Mouse (Mus musculus) heart, postnatal 36 days (tissue): ENCODE measurements around the gene Sgtb. TPM values are rescaled to one million over a fixed set of nuclear protein-coding genes. Genes with fewer than 3 reads are reported as not detected.
A peak's percentile ranks its signal among the peaks of the same experiment; 100 is the strongest.

Source experiments
- DNase-seq, 2 experiments: peaks; one replicate each; pipeline ENCODE4 v3.0.0; 2021 to 2022
- intact Hi-C: fragments of 180-260 bp; cut with DNase I; formaldehyde crosslinking; loops from one replicate; pipeline ENCODE4 v1.15.1; 2025
- total RNA-seq, 2 experiments: library from RNA; stranded (reverse); gene quantifications; 2 replicates each; pipeline ENCODE4 v1.2.3; 2021

The Sgtb gene
- 1 to 10 TPM in 1 of 2 experiments, under 1 TPM in 1; 0.97 to 1.5 TPM for total RNA-seq

DNA sequence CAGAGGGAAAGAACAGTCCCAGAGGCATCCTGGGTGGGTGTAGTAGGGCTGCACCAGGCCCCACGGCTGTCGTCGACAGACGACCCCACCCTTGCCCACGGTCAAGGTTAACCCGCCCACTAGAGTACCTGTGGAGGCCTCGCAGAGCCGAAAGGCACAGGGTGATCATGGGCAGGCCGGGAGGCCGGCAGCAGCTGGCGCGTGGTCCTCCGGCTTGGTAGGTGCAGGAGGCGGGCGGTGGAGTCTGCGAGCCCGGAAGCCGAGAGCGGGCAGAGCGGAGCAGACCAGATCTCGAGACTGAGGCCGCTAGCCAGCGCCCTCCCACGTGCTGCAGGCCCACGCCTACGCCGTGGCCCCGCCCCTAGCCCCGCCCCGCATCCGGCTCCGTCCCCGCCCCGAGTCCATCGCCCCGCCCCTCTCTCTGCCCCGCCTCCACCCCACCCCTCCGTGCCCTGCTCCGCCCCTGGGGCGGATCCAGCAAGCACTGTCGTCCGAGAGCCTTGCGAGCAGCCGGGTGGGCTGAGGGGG is at the start of gene Sgtb, which contains the start of gene Nln:
Sgtb (plus strand) TSS at position 454 of the 528 bp plus-strand sequence.
Nln (minus strand) TSS at position 327 of the 528 bp plus-strand sequence.
- intact Hi-C loops, result loop anchor here (5.0 kb wide), 1 partner anchor 187 kb away; the partner anchor contains the start of gene Erbin
- peak; percentile 77 to 84 for DNase-seq

DNA sequence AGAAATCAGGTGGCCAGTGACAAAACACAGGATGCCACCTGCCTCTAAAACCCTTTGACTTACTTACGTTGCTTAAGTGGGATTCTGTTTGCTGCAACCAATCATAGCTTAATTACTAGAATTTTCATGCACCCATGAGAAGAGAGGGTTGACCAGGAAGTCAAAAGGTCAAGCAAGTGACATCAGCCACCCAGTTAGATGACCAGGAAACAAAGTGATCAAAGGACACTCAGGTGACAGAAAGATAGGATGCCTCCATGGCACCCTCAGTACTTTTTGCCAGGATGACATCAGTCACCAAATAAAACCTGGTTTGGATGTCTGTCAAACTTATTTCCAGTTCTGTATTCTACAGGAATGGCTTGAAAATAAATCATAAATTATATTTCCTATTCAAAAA is 49.3 kb upstream of the Sgtb start:
- DNase-seq, result no peak

DNA sequence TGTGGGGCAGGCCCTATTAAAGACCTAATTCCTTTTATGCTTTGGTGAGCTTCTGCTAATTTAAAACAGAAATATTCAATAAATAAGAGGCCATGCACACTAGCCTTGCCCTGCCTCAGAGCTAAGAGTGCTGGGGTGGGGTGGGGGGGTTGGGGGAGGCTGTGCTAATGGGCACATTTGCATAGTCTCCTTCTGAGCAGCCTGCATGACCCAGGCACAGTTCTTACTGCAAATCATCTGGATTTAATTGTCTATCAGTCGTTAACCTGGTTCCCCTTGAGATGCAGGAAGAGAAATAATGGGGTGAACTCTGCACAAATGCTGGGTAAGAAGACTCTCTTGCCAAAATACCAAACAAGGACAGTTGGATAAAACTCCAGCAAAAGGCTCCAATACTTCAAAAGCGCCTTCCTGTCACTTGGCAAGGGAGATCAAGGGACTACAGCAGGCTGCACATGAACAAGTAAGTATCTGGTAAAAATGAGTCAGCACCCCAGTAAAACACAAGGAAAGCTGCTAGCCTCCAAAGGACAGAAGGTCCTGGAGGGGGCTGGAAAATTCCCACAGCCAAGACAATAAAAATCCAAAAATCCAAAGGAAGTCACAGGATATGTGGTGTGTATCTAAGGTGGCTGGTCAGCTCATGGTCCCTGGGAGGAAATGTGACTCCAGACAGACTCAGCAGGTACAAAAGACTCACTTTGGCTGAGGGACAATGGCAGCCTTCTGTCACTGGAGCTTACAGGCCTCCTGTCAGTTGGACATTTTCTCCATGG is 47.4 kb upstream of the Sgtb start:
- no peak for DNase-seq
- intact Hi-C loops, result no loop called here

More for the DNA sequence above, 49.3 kb upstream of the Sgtb start:
- intact Hi-C loops, result no loop called here

DNA sequence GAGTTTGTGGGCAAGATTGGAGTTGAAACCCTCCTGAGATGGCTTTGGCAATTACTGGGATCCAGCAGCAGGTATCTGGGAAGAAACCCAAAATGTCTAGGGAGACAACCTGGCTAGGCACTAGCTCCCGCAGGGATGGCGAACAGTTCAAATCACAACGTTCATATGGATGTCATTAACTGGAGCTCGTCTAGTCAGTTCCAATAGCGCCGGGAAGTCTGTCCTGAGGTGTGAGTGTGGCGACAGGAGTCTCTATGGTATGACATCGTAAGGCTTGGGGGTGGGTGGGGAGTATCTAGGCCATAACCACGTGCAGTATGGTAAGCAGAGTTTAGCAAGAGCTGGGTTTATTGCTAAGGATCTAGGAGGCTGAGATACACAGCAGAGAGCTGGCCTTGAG is 46.5 kb upstream of the Sgtb start:
- DNase-seq, result no peak
- intact Hi-C loops, result no loop called here

DNA sequence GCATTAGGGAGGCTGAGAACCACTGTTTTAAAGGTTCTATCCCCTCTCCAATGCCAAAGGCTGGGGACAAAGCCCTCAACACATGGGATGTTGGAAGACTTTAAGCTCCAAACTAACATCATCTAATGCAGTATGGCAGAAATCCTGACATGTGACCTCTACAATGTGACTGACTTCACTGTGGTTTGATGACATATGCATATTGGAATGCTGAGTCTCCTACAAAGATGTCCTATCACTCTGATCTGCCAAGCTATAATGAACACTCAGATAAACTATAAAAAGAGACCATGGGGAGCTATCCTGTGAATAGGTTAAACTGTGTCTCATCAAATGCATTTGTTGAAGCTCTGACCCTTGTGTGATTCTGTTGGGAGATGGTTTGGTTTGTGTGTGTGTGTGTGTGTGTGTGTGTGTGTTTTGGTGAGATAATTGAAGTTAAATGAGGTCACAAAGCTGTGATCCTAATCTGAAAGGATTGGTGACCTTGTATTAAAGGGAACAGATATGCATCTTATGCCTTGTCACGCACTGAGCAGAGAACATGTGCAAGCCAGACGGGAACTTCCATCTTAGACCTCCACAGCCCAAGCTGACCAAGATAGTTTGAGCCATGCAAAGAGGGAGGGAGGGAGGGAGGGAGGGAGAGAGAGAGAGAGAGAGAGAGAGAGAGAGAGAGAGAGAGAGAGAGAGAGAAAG is 43.7 kb upstream of the Sgtb start:
- intact Hi-C loops, result no loop called here
- DNase-seq, result no peak

DNA sequence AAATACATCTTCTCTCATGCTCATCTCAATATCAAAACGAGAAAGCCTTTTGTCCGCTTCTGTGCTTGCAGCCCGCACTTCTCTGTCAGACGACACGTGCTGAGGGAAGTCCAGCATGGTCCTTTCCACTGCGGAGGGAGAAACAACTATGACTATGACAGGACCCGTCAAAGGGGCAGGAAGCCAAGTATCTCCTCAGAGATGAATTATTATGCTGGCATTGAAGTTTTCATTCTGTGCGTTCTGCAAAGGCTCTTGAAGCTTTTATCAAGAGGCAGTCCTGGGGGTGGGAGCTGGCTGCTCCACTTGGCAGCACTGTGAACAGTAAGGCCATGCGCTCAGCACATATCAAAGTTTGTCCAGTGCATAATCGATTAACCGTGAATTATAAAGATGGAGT is 40.3 kb upstream of the Sgtb start:
- no peak for DNase-seq
- intact Hi-C loops, result no loop called here

DNA sequence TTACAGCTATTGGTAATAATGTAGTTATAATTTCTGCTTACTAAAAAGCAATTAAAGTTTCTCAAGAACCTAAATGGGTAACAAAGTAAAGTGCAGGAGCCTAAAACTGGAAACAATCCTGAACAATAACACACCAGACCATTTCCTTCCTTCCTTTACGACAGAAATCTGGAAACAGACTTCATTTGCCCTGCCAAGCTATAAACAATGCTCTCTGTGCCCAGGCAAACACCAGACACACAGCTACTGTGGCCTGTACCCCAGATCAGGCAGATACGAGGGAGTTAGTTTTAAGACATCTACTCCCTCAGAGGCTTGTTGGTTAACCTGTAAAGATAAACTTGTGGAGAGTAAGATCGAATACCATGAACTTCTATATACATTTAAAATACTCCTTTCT is 38.8 kb upstream of the Sgtb start:
- DNase-seq, result no peak
- intact Hi-C loops, result no loop called here

DNA sequence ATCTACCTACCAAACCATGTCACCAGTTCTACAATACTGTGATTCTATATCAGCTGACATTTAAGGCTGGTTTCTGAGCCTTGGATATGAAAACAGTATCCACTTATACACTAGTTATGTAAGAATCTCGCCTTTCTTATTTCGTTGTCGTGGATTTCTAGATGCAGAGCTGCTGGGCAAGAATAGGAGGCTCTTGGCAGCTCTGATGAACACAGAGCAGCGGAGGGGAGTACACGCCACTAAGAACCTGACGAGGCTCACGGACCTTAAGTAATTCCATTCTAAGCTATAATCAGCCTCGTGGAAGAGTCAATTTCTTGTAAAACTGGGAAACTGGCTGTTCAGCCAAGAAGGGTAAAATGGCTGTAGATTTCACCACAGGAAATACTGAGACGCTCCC is 37.2 kb upstream of the Sgtb start:
- intact Hi-C loops, result no loop called here

DNA sequence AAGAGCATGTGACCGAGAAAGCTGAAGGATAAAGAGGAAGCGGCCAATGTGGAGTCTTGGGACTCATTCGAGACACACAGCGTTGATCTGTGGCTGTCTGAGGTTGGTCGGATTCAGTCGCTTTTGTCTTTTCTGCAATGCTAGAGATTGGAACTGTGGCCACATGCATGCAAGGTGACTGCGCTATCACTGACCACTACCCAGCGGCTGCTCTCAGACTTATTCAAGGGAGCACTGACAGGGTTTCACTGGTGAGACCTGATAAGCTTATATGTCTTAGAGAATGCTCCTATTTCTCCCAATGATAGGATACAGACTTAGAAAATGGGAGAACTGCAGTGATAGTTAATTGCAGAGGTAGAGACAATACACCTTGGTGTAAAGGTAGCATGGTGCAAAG is 35.3 kb upstream of the Sgtb start:
- no peak for DNase-seq
- intact Hi-C loops, result no loop called here

More for the DNA sequence above, 37.2 kb upstream of the Sgtb start:
- no peak for DNase-seq

DNA sequence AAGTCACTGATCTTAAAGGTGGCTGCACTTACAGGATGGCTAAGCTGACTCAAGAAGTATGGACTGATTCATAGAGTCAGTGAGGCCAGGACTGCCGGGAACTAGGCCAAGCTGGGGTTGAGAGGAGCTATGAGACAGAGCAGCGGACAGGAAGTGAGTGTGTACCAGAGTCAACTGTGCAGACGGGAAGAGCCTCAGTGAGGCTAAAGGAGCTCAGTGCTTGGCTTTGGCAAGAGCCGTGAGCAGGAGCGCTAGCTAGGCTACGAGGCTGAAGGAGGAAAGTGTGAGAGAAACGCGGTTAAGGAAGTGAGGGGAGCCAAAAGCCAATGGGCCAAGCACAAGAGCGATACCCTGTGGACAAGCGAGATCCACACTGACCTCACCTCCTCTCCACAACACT is 34.8 kb upstream of the Sgtb start:
- DNase-seq, result peak; percentile 46 to 56
- intact Hi-C loops, result no loop called here

DNA sequence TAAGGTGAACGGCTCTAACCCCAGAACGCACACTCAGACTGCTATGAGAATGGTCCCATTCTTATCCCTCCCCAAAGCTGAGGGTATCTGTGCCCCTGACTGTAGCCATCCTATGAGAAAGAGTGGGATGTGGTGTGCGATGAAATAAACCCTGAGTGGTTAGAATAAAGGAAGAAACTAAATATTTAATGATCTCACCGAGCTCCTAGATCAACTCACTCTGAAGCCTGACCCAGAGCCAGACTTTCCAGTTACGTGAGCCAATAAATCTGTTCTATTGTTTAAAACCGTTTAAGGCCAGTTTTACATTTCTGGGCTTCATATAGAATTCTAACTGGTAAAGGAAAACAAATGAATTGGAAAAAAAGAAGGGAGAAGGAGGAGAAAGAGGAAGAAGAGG is 32.5 kb upstream of the Sgtb start:
- no peak for DNase-seq
- intact Hi-C loops, result no loop called here

DNA sequence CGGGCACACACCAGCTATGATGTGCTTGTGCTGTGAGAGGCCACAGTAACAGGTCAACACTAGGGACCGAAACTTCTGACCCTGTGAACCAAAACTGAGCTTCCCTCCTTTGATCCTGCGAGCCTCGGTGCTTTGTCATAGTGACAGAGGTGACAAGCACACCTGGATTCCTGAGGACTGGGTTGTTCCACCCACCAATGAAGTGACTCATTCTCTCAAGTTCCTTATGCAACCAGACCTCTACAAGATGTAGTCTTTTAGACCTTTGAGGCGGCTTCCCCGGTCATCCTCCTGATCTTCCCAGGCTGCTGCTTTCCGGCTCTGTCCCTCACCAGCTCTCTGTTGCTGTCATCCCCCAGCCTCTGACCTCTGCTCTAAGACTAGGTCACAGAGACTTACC is 27.0 kb upstream of the Sgtb start:
- DNase-seq, result no peak
- intact Hi-C loops, result no loop called here

DNA sequence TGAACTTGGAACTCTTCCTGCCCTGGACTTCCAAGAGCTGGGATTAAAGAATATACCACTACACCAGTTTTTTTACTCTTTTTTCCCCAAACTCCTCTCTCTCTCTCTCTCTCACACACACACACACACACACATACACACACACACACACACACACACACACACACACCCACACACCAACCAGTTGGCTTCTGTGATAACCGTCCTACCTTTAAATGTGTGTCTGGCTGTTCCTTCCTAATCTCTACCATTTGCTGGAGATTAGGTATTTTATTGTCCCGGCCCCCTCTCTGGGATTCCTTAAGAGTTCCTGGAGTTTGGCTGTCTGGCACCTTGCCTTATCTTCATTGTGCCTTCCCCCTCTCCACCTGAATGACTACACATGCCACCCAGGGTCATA is 24.9 kb upstream of the Sgtb start:
- intact Hi-C loops, result no loop called here

DNA sequence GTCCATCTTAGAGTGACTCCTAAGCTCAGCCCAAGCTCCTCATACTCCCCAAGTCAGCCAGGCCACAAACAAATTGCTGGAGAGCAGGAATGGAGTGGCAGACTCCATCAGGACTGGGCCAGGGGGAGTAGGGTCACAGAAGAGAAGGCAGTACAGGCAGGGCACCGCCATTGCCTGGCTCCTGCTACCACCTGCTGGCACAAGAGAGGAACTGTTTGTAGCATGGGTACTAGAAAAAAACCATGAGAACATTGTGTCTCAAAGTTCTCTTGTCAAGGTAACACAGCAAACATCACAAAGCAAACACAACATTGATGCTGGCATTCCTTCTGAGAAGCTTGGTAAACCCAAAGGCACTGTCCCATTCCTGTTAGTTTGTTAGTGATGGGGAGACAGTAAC is 20.2 kb upstream of the Sgtb start:
- intact Hi-C loops, result loop anchor here (5.0 kb wide), 1 partner anchor 382 kb away; no protein-coding TSS in a partner anchor
- peak; percentile 31 to 36 for DNase-seq

More for the DNA sequence above, 24.9 kb upstream of the Sgtb start:
- no peak for DNase-seq

DNA sequence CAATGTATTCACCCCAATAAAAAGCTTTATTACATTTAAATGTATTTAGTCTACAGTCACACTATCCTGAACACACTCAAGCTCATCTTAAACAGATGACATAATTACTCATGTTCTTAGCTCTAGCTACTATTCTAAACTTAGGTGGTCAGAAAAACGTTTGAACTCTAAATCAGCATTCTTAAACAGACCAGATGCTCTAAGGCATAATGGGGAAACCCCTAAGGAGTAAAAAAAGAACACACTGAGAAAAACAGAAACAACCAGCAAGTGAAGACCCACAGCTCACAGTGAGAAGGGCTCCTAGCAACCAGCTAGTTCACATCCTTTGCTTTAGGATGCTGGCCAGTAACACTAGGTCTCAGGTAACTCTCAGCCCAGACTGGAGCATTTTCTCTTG is 17.8 kb upstream of the Sgtb start:
- intact Hi-C loops, result no loop called here
- DNase-seq, result no peak

DNA sequence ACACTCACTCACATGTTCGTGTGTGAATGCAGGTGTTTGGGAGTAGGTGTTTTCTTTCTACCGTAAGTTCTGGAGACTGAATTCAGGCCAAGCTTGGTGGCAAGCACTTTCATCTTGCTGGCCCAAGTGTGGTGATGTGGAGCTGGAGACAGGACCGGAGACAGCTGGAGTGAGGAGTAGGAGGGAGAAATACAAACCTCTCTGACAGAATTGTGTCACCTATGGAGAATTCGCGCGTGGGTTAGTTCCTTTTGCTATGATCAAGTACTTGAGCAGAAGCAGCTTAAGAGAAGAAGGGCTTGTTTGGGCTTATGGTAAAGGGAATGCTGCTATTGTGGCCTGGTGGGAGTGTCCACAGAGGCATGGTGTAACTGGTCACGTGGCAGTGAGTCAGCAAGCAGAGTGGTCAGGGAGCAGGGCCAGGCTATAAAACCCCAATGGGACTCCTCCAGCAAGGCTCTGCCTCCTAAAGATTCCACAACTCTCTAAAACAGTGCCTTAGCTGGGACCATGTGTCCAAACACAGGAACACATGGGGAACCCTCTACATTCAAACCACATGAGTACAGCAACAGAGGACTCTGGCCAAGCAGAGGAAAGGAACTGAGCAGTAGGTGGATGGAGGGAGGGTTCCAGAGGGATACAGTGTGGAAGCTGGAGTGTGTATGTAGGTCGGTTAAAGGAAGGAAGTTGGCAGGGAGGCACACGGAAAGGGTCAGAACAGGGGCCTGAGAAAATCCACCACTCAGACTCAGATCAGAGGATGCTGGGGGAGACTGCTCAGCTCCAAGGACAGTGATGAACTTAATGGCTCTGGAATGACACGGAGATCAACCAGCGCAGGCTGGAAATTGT is 14.8 kb upstream of the Sgtb start:
- DNase-seq, result peak in 1 of 2 experiments; percentile 17
- intact Hi-C loops, result no loop called here

DNA sequence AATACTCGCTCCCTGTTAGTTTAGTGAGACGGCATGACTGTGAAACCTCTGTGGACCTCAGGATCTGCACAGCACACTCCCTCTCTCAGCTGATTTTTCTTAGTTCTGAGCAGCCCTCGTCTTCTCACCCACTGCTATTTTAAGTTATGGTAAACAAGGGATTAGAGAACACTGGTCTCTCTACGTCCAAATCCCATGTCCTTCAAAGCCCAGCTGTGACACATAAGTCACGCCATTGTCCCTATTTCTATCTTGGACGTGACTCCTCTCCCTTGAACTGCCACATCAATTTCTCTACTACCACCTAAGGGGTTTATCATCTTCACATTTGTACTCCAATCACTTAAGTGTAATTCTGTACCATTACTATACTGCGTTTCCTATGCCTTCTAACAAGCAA is 13.6 kb upstream of the Sgtb start:
- intact Hi-C loops, result no loop called here

DNA sequence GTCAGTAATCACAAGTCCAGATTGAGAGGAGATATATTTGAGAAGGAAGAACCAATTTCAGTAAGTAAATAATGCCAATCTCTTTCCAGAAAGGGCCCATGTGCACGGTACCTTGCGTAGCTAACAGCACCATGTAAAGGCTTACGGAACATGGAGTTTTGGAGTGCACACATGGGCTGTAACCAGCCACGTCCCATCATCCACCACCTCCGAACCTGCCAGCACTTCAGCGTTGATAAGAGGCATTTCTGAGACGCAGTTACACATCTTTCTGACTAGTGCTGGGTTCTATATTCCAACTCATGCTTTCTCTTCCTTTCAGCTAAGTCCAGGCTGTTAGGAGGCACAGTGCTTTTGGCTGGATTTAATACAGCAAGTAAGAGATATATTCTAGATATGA is 12.4 kb upstream of the Sgtb start:
- no peak for DNase-seq
- intact Hi-C loops, result no loop called here

More for the DNA sequence above, 13.6 kb upstream of the Sgtb start:
- no peak for DNase-seq

DNA sequence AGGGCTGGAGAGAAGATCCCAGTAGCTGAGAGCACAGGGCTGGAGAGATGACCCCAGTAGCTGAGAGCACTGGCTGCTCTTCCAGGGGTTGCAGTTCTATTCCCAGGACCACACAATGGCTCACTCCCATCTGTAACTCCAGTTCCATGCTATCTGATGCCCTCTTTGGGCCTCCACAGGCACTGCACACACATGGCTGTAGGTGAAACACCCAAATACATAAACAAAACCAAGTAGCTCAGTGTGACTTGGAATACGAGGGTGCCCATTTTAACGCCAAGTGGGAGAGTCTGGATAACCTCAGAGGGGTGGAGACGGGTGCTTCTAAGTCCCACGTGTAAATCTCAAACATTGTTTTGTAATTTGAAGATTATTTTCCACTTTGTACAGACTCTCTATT is 9.1 kb upstream of the Sgtb start:
- DNase-seq, result no peak
- intact Hi-C loops, result no loop called here

DNA sequence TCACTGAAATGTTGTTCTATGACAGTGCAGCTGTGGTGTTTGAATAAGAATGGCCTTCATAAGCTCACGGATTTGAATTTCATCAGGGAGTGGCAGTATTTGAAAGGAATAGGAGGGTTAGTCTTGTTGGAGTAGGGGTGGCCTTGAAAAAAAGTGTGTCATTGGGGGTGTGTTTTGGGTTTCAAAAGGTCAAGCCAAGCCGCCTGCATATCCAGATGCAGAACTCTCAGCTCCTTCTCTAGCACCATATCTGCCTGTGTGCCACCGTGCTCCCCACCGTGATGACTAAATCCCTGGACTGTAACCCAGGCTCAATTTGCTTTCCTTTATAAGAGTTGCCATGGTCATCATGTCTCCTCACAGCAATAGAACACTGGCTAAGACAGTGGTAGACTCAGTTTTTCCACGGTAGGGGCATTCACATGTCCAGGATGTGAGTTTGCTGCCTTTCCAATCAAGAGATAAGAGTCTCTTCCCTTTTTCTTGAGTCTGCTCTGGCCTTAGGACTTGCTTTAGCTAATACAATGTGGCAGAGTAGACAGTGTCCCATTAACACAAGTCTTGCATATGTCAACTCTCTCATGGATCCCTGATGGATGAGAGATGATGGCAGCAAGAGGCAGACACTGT is 7.8 kb upstream of the Sgtb start:
- intact Hi-C loops, result no loop called here
- DNase-seq, result no peak
